Mouse (Mus musculus): ENCODE data around the gene Ezh1. TPM values are rescaled to one million over a fixed set of nuclear protein-coding genes. Genes with fewer than 3 reads are reported as not detected.

The Ezh1 gene
- polyA plus RNA-seq (2015; fragmentation: Nextera tagmentation; extraction: Ambion mirVana), result 10.7 and 14.2 TPM in 2 replicates

DNA sequence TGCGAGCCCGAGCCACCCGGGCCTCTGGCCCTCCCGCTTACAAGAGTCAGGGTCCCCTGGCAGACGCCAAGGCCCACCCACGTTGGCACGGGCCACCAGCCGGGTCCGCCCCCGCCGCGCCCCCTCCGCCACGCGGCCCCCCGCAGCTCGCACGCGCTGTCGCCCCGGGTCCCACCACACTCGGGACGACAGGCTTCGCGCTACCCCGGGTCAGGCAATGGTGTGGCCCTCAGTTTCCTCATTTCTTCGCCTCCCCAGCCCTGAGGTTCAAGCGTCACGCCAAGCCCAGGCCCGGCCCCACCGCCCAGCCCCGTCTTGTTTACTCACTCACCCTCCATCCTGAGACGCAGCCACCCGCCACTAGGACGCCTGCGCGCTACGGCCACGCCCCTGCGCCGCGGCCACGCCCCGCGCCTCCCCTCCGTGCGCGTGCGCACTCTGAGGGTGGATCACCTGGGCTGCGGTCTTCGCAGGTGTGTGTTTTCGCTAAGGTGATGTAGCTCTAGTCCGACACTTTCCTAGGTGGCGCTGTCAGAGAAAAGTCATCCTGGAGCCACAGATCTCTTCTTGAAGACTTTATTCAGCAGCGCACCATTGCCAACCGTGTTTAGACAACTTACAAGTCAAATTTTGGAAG is at the start of gene Ezh1:
Gene Ezh1, minus strand, starts transcription at position 399 of the 637 bp plus-strand sequence.

DNA sequence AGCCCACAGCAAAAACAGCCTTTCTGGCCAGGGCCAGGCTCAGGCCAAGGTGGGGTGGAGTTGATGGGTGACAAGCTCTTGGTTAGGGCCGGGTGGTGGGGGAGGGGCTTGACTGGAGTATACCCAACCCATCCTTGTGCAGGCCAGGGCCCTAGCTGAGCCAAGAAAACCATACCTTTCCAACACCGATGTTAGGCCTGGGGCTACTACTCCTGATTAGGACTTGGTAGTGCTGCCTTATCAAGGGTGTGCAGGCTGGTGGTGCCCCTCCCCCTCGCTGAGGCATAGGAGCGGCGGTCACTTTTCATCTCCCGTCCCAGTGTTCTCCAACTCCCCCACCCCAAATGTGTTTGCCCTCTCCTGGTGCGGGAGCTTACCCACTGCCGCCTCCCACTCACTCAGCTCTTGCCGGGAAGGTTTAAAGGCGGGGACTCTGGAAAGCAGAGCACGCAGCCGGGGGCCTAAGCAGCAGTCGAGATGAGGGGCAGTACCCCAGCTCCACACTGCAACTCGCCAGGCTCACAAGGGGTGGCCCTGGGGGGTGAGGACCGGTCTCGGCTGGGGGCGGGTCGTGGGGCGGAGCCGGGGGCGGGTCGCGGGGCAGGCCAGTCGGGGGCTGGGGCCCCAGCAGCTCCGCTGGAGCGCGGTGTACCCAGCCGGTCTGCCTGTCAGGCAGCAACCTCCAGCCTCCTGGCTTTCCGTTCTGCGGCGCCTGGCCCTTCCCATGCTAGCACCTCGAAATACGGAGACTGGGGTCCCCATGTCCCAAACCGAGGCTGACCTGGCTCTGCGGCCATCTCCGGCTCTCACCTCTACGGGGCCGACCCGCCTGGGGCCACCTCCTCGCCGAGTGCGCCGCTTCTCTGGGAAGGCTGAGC is 33.9 kb upstream of the Ezh1 start, which contains the start of gene Wnk4:
Gene Wnk4, plus strand, starts transcription at position 620 of the 878 bp plus-strand sequence.

DNA sequence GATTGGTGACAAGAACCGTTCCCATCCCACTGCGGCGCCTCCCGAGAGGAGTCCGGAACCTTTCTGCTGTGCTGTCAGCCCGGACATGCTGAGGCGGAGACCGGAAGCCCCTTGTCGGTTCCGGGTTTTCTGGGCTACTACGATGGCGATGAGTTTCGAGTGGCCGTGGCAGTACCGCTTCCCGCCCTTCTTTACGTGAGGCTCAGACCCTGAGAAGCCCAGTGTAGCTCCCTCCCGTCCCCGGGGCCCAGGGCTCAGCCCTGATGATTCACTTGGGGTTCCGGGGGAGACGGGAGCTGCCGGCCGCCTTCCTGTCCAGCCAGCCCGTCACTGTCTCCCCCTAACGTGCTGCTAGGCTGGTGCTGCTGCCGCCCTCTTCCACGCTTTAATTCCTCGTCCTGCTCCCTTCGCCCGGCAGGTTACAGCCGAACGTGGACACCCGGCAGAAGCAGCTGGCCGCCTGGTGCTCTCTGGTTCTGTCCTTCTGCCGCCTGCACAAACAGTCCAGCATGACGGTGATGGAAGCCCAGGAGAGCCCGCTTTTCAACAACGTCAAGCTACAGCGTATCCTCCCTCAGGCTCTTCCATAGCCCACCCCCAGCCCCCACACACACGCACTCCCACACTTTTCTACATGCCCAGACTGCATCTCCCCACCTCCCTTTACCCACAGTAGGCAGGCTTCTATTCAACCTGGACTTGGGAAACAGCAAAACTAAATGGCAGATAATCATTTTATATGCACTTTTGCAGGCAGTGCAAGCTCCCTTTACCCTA is 27.5 kb upstream of the Ezh1 start, which contains the start of gene Vps25:
Gene Vps25, plus strand, starts transcription at position 95 of the 777 bp plus-strand sequence.

DNA sequence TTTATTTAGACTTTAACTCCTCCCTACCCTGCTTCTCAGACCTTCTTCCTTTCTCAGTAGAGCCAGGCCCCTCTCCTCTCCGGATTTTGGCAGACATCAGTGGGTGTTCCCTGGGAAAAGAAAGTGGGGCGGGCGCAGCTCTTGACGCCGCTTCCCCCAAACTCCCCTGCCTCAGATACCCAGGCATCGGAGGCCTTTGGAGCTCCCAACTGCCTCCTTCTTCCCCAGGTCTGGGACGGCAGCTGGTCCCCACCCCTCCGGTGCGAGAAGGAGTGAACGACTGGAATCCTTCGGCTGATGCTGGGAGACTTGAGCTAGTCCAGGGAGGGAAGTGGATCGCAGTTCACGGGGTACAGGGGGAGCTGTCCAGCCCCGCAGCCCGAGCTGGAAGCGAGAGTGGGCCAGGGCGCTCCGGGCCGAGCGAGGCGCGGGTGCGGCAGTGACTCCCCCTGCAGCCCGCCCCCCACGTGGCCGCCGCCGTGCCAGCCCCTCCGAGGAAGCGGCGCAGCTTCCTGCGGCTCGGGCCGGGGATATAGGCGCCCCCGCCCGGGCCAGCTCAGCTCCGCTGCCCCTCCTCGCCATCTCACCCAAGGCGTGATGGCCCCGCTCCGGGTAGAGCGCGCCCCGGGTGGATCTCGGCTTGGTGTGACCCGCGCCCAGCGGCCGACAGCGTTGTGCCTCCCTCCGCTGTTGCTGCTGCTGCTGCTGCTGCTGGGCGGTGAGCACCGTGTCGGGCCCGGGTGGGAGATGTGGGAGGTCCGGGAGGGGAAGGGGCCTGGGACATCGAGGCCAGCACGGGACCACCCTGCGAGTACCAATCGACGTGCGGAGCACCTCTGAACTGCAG is 19.8 kb upstream of the Ezh1 start, which contains the start of gene Ramp2:
Gene Ramp2, plus strand, starts transcription at position 174 of the 847 bp plus-strand sequence.

DNA sequence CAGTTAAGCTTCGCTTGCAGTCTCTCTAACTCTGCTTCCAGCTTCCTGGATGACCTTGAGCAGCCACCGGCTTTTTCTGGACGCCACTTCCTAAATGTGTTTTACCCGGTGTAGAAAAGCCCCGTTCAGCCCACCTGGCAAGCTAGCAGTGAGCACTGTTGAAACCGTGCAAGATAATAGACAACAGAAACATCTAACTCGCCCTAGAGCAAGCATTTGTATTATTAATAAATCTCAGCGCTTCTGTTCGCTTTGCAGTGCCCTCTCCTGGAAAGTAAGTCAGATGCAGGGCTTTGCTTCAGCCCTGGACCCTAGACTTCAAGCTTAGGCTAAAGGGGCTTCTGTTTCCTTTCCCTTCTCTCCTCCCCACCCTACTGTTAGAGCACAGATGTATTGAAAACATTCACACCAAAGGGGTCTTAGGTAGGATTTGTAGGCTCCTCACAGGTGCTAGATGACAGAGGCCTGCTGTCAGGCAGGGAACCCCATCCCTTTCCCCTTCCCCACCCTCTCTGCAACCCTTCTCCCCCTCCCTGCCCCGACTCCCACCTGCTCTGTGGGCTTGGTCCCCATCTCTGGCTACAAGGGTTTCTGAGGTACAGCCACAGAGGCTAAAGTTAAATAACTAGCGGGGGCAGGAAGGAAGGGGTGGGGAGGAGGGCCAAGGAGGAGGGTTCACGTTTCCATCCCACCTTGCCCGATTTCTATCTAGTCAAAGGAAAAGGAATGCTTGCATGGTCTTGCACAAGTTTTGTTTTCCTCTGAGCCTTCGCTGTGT is 51.2 kb downstream of the Ezh1 start, which contains the start of gene Ccr10:
Gene Ccr10, minus strand, starts transcription at position 593 of the 778 bp plus-strand sequence.

DNA sequence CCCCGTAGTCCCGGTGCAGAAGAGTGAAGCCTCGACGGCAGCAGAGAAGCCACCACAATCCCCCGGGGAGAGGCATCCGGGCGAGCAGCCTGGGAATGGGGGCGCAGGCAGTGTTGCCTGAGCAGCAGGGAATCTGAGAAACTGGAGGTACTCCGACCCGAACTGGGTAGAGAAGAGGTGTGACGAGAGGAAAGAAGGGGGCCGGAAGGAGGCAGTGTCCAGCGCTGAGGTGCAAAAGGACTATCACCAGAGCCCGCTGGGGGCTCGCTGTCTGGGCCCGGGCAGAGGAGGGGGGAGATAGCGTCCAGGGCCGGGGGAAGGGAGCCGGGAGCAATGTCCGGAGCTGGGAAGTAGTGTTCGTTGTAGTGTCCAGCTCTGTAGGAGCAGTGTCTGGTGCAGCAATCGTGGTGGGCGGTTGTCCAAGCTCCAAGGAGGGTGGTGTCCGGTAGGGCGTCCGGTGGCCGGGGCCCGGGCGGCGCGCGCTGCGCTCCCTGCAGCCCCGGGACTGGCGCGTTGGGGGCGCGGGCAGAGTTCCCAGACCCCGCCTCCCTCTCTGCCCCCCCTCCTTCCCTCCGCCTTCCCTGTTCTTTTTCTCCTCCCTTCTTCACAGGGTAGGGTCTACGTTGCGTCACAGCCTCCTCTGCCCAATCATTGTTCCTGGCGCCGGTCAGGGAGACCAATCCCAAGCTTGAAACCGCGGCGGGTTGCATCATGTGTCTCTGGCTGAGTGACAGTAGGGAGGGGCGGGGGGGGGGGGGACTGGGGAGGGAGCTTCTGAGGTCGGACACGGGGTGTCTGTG is 55.3 kb downstream of the Ezh1 start, which contains the start of gene Plekhh3:
Gene Plekhh3, minus strand, starts transcription at position 541 of the 800 bp plus-strand sequence.

DNA sequence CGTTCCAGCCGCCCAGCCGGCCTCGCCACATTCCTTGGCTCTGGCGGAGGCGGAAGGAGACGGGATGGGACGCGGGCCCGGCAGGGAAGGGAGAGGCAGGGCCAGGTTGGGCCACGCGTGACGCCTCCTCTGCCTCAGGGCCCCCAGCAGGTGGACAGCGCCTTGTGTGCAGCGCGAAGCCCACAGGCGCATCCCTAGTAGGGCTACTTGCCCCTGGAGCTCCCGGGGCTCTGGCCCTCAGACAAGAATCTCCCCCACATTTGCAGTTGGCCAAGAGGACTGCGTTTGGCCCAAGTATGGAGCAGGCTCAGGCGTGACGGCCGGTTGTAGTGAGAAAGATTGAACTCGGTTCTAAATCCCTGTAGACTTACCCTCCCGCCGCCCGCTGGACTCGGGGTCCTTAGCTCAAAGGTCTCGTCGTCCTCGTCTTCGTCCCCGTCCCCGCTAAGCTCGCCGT is 55.9 kb downstream of the Ezh1 start, which contains the start of gene Cntnap1:
Gene Cntnap1, plus strand, starts transcription at position 170 of the 457 bp plus-strand sequence.

DNA sequence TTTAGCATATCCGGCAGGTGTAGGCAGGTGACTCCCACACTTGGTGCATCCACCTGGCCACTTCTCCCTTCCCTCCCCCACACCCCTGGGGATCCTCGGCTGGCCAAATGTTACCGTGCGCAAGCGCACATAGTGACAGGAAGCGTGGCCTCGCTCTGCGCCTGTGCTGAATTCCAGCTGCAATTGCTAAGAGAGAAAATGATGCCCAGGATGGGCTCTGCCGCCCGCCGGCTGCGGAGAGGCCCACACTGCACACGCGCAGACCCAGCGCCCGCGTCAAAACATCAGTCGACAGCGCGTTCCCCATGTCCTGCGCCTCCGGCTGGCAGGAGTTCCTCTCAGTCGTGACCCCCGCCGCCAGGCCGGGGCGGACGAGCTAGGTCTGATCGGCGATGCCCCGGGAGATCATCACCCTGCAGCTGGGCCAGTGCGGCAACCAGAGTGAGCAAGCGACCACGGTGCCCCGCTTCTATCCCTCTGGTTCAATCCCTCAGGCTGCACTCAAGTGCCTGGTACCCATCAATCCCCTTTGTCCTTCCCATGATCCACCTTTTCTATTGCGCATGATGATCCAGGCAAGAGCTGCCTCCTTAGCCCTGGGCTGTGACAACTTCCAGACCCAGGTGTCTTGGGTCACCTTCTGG is 70.4 kb downstream of the Ezh1 start, which contains the start of gene Tubg2:
Gene Tubg2, plus strand, starts transcription at position 180 of the 644 bp plus-strand sequence.

Other genes starting within 250 kb of the Ezh1 start
- gene Atp6v0a1, start 217.0 kb downstream of the Ezh1 start, polyA plus RNA-seq (2015; fragmentation: Nextera tagmentation; extraction: Ambion mirVana), result 36.1 and 37.8 TPM in 2 replicates
- gene Naglu, start 156.5 kb downstream of the Ezh1 start, polyA plus RNA-seq (2015; fragmentation: Nextera tagmentation; extraction: Ambion mirVana), result 8.8 and 11.4 TPM in 2 replicates
- not detected in 2 replicates for gene Hsd17b1, start 148.1 kb downstream of the Ezh1 start, polyA plus RNA-seq (2015; fragmentation: Nextera tagmentation; extraction: Ambion mirVana)
- 15.5 and 25.7 TPM in 2 replicates for gene Coasy, start 143.9 kb downstream of the Ezh1 start, polyA plus RNA-seq (2015; fragmentation: Nextera tagmentation; extraction: Ambion mirVana)
- gene Mlx, start 139.2 kb downstream of the Ezh1 start, polyA plus RNA-seq (2015; fragmentation: Nextera tagmentation; extraction: Ambion mirVana), result 21.8 and 26.3 TPM in 2 replicates
- 5.7 and 7.6 TPM in 2 replicates for gene Psmc3ip, start 131.0 kb downstream of the Ezh1 start, polyA plus RNA-seq (2015; fragmentation: Nextera tagmentation; extraction: Ambion mirVana)
- gene Retreg3, start 106.6 kb downstream of the Ezh1 start, polyA plus RNA-seq (2015; fragmentation: Nextera tagmentation; extraction: Ambion mirVana), result 14.9 TPM in 2 replicates
- 26.9 and 31.9 TPM in 2 replicates for gene Tubg1, start 106.5 kb downstream of the Ezh1 start, polyA plus RNA-seq (2015; fragmentation: Nextera tagmentation; extraction: Ambion mirVana)
- gene Tubg2, start 70.6 kb downstream of the Ezh1 start, polyA plus RNA-seq (2015; fragmentation: Nextera tagmentation; extraction: Ambion mirVana), result 2.2 and 2.7 TPM in 2 replicates
- 0.50 and 0.59 TPM in 2 replicates for gene Cntnap1, start 55.9 kb downstream of the Ezh1 start, polyA plus RNA-seq (2015; fragmentation: Nextera tagmentation; extraction: Ambion mirVana)
- gene Plekhh3, start 55.1 kb downstream of the Ezh1 start, polyA plus RNA-seq (2015; fragmentation: Nextera tagmentation; extraction: Ambion mirVana), result 16.0 and 20.6 TPM in 2 replicates
- gene Ccr10, start 51.0 kb downstream of the Ezh1 start, polyA plus RNA-seq (2015; fragmentation: Nextera tagmentation; extraction: Ambion mirVana), result 0.32 and 0.35 TPM in 2 replicates
- gene Ramp2, start 19.6 kb upstream of the Ezh1 start, polyA plus RNA-seq (2015; fragmentation: Nextera tagmentation; extraction: Ambion mirVana), result 98.1 and 102 TPM in 2 replicates
- gene Vps25, start 27.2 kb upstream of the Ezh1 start, polyA plus RNA-seq (2015; fragmentation: Nextera tagmentation; extraction: Ambion mirVana), result 54.8 and 66.6 TPM in 2 replicates
- gene Wnk4, start 34.1 kb upstream of the Ezh1 start, polyA plus RNA-seq (2015; fragmentation: Nextera tagmentation; extraction: Ambion mirVana), result 1.5 and 1.7 TPM in 2 replicates
- 0.24 and 0.41 TPM in 2 replicates for gene Cntd1, start 52.5 kb upstream of the Ezh1 start, polyA plus RNA-seq (2015; fragmentation: Nextera tagmentation; extraction: Ambion mirVana)
- 145 and 147 TPM in 2 replicates for gene Coa3, start 52.7 kb upstream of the Ezh1 start, polyA plus RNA-seq (2015; fragmentation: Nextera tagmentation; extraction: Ambion mirVana)
- gene Becn1, start 75.8 kb upstream of the Ezh1 start, polyA plus RNA-seq (2015; fragmentation: Nextera tagmentation; extraction: Ambion mirVana), result 69.9 and 72.6 TPM in 2 replicates
- 44.9 and 53.1 TPM in 2 replicates for gene Psme3, start 89.8 kb upstream of the Ezh1 start, polyA plus RNA-seq (2015; fragmentation: Nextera tagmentation; extraction: Ambion mirVana)
- 0.06 and 0.23 TPM in 2 replicates for gene Aoc2, start 98.6 kb upstream of the Ezh1 start, polyA plus RNA-seq (2015; fragmentation: Nextera tagmentation; extraction: Ambion mirVana)
- 4.1 and 8.1 TPM in 2 replicates for gene Aoc3, start 104.1 kb upstream of the Ezh1 start, polyA plus RNA-seq (2015; fragmentation: Nextera tagmentation; extraction: Ambion mirVana)
- gene G6pc, start 141.1 kb upstream of the Ezh1 start, polyA plus RNA-seq (2015; fragmentation: Nextera tagmentation; extraction: Ambion mirVana), result 0.09 TPM in 1 of 2 replicates, not detected in the other
- 25.4 and 25.7 TPM in 2 replicates for gene Aarsd1, start 191.2 kb upstream of the Ezh1 start, polyA plus RNA-seq (2015; fragmentation: Nextera tagmentation; extraction: Ambion mirVana)
- gene Gm27029, start 198.3 kb upstream of the Ezh1 start, polyA plus RNA-seq (2015; fragmentation: Nextera tagmentation; extraction: Ambion mirVana), result 3.9 and 7.0 TPM in 2 replicates
- gene Rundc1, start 198.6 kb upstream of the Ezh1 start, polyA plus RNA-seq (2015; fragmentation: Nextera tagmentation; extraction: Ambion mirVana), result 8.9 and 9.2 TPM in 2 replicates
- 143 and 148 TPM in 2 replicates for gene Ptges3l, start 198.9 kb upstream of the Ezh1 start, polyA plus RNA-seq (2015; fragmentation: Nextera tagmentation; extraction: Ambion mirVana)
- 221 and 229 TPM in 2 replicates for gene Rpl27, start 215.8 kb upstream of the Ezh1 start, polyA plus RNA-seq (2015; fragmentation: Nextera tagmentation; extraction: Ambion mirVana)
- 14.9 and 17.1 TPM in 2 replicates for gene Ifi35, start 221.9 kb upstream of the Ezh1 start, polyA plus RNA-seq (2015; fragmentation: Nextera tagmentation; extraction: Ambion mirVana)
- gene Rnd2, start 238.5 kb upstream of the Ezh1 start, polyA plus RNA-seq (2015; fragmentation: Nextera tagmentation; extraction: Ambion mirVana), result 3.0 and 3.9 TPM in 2 replicates
- 22.7 and 30.2 TPM in 2 replicates for gene Vat1, start 239.8 kb upstream of the Ezh1 start, polyA plus RNA-seq (2015; fragmentation: Nextera tagmentation; extraction: Ambion mirVana)